Mouse (Mus musculus) duodenum, adult 2 months (tissue): ENCODE results near the gene Ripk4. TPM values are rescaled to one million over a fixed set of nuclear protein-coding genes. Genes with fewer than 3 reads are reported as not detected.

ENCODE experiments used
- polyA plus RNA-seq: library from polyadenylated mRNA; depleted of rRNA; stranded (reverse); fragments of >200 nt; gene quantifications from 2 replicates; pipeline ENCODE4 v1.2.3, GENCODE M21; 2012; ENCODE audit warnings: low replicate concordance; rRNA removed

Ripk4 gene
- polyA plus RNA-seq, result 10.3 and 13.6 TPM in 2 replicates

DNA sequence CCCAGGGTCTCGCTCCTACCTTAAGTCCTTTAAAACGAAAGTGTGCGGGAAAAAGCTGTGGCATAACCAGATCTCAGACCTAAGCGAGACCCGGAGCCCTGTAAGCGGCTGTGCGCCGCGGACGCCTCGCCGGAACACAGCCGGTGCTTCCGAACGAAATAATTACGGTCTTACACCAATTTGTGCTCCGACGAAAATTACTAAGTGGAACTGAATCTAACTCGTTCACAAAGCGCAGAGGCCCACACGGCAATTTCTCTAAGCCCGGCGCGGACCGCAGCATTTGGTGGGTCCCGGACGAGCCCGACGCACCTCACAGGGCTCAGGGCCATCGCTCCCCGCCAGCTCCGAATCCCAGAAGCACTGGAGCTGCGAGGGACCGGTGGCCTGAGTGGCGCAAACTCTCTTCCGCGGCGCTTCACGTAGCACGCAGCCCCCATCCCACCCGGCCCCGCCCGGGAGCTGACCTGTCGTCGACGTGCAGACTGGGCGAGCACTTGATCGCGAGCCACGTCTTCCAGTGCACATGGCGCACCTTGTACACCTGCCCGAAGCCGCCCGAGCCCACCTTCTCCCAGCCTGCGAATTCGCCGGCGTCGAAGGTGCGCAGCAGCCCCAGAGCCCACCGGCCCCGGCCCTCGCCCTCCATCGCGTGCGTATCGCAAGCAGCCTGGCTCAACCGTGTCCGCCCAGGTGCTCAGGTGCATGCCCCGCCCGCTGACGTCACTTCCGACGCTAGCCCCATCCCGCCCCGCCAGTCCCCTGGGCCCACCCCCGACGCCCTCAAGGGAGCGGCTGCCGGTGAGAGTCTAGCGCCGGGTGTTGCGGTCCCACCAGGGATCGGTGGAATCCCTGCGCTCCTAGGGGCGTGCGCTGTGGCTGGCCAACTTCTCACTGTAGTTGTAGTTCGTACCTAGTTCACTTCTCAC, at the start of gene Ripk4:
TSS of gene Ripk4 (minus strand) at position 727 of the 929 bp plus-strand sequence.

Other genes starting within 250 kb of the Ripk4 start
- 69.8 and 139 TPM in 2 replicates for gene Fam3b, start 249.0 kb downstream of the Ripk4 start, polyA plus RNA-seq
- 60.1 and 192 TPM in 2 replicates for gene Tmprss2, start 152.6 kb downstream of the Ripk4 start, polyA plus RNA-seq
- gene Prdm15, start 88.1 kb upstream of the Ripk4 start, polyA plus RNA-seq, result 2.5 and 4.6 TPM in 2 replicates
- 11.3 and 26.2 TPM in 2 replicates for gene C2cd2, start 198.8 kb upstream of the Ripk4 start, polyA plus RNA-seq
- 7.7 and 10.9 TPM in 2 replicates for gene Zbtb21, start 198.8 kb upstream of the Ripk4 start, polyA plus RNA-seq
- gene B230307C23Rik, start 233.5 kb upstream of the Ripk4 start, polyA plus RNA-seq, result 3.1 and 3.3 TPM in 2 replicates